Mouse (Mus musculus): ENCODE measurements around the gene Dusp27. TPM values are rescaled to one million over a fixed set of nuclear protein-coding genes. Genes with fewer than 3 reads are reported as not detected.

Dusp27 gene
- total RNA-seq, 2 experiments from 2014 or later = not detected

- no peak for ATAC-seq (replicated peaks; ENCODE audit: low FRiP score, poor library complexity, severe bottlenecking)
Observed at GRCm38 (mm10) chr1:166115719-166116118, 12.0 kb downstream of the Dusp27 start.

DNA sequence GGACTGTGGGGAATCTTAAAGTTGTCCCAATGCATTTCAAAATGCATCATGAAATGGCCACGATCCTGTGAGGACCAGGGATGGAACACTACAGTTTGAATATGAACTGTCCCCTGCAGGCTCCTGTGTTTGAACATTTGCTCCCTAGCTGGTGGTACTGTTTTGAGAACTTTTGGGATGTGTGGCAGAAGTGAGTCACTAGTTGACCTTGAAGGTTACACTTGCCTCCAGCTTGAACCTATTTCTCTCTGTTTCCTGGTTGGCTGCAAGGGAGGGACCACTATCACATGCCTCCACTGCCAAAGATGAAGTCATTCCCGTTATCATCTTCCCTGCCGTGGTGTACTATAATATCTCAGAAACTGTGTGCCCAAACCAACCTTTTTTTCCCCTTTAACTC lies 12.7 kb downstream of the Dusp27 start:
- ATAC-seq (replicated peaks; ENCODE audit: low FRiP score, poor library complexity, severe bottlenecking) = no peak

DNA sequence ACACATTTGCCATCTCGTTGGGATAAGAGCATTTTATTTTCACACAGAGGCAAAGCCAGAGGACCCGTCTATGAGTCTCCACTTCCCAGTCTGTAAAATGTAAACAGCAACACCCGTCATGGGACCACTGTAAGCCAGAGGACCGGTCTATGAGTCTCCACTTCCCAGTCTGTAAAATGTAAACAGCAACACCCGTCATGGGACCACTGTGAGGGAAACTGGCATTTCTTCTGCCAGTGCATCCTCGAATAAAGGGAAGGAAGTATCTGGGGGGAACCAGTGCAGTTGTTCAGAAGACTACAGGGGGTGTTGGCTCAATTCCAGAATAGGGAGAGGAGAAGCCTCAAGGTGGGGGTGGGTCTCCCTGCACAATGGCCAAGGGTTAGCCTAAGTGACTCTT lies 22.3 kb downstream of the Dusp27 start:
- ATAC-seq (replicated peaks; ENCODE audit: low FRiP score, poor library complexity, severe bottlenecking) = no peak

- ATAC-seq (replicated peaks; ENCODE audit: low FRiP score, poor library complexity, severe bottlenecking) = no peak
Observed at GRCm38 (mm10) chr1:166104858-166105257, 22.9 kb downstream of the Dusp27 start.

DNA sequence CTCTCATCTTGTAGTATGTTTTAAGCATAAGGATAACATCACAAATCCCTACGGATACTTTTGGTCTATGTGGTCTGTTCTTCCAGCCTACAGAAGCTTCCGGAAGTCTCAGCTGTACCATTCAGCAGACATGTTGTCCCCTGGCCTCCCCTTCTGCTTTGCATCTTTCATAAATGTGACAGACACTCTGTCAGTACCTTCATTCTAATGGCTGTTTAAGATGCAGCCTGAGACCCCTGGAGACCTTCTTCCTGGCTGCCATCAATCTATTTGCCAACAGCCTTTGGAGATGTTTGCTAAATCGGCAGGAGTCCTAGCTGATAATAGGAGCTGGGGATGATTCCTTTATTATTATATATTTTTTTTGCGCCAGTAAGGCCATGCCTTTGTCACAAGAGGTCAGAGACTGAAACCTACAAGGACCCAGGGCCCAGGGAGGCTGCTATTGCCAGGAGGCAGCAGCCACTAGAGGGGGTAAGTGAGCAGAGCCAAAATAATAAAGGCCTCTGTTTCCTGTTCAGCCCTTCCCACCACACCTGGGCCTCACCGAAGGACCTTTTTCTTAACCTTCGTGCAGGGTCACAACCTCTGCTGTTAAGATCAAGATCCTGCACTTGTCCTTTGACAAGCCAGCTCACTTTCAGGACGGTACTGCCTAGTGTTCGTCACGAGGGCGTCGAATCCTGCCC lies 24.7 kb downstream of the Dusp27 start:
- no peak for ATAC-seq (replicated peaks; ENCODE audit: low FRiP score, poor library complexity, severe bottlenecking)

DNA sequence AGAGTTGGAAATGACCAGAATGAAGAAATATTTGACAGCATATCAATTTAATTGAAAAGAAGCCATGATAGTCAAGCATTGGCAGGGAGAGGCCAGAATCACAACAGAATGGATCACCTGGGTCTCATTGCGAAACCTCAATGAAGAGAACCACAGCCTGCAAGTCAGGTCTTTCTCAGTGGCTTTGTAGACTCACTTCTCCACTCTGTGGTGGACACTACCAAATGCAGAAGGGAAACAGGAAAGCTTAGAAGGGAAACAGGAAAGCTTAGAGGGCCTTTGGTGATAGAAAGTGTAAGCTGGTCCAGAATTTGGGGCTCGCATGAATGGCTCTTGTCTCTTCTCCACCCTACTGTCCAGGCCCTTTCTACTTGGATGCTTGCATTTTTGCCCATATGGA lies 29.6 kb downstream of the Dusp27 start:
- ATAC-seq (replicated peaks; ENCODE audit: low FRiP score, poor library complexity, severe bottlenecking) = no peak

DNA sequence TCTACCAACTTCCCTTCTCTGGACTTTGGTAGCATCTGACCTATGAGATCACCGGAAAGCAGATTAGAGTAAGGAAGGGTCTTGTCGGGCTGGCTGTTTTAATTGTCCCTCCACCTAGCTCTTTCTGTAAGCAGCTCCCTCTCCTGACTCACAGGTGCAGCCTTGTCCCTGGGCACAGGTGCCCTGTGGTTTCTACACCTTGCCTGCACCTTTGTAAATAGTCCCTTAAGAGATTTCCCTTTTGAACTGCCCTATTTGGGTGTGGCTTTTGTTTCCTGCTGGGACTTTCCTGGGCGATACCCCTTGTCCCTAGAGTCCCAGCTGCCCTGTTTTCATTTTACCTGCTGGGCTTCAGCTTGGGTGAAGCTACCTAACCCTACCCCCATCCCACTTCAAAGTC lies 33.3 kb downstream of the Dusp27 start:
- no peak for ATAC-seq (replicated peaks; ENCODE audit: low FRiP score, poor library complexity, severe bottlenecking)

DNA sequence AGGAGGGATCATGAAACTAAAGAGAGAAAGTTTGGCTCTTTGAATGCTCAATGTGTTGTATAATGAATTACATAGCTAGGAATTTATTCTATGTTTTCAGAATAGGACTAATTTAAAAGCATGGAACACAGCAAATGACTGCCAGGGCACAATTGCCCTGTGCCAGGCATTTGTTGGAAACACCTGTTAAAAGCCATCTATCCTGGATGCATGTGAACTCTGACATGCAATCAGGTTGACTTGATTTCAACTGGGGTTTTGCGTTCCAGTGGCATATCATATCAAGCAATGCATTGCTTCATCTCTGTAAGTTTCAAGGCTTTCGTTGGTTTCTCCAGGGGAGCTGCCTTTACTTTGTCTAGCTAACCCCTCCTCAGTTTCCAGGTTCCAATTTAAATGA lies 37.4 kb downstream of the Dusp27 start:
- ATAC-seq (replicated peaks; ENCODE audit: low FRiP score, poor library complexity, severe bottlenecking) = no peak

GRCm38 (mm10) chr1:166089739-166090138 lies 38.0 kb downstream of the Dusp27 start:
- no peak for ATAC-seq (replicated peaks; ENCODE audit: low FRiP score, poor library complexity, severe bottlenecking)

- no peak for ATAC-seq (replicated peaks; ENCODE audit: low FRiP score, poor library complexity, severe bottlenecking)
Observed at GRCm38 (mm10) chr1:166089337-166089736, 38.4 kb downstream of the Dusp27 start.

GRCm38 (mm10) chr1:166088446-166089170 lies 39.1 kb downstream of the Dusp27 start:
- no peak for ATAC-seq (replicated peaks; ENCODE audit: low FRiP score, poor library complexity, severe bottlenecking)

DNA sequence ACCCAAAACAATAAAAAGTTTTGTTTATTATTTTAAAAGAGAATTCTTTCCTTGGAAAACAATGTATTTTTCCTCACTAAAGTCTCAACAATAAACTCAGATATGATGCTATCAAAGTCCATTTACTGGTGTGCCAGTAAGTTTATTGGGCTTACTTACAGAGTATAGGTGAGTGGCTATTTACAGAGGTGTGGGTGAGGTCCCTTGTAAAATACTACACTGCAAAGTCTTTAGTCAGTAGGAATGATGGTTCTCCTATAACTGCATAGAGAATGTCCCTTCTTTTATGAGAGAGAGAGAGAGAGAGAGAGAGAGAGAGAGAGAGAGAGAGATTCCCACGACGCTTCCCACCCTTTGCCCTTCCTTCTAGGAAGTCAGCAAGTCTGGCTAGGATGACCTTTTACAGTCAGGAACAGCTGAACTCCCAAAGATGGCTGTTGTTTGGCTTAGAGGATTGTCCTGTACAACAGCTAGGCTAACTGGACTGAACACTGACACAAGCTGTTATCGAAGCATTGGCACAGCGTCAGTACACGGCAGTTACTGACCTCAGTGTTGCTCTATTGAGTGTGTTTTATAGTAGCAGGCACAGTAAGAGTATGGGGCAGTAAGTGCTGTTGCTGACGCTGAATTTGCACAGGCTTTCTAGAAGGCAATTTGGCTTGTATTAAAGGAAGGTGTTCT lies 50.5 kb downstream of the Dusp27 start:
- no peak for ATAC-seq (replicated peaks; ENCODE audit: low FRiP score, poor library complexity, severe bottlenecking)

- ATAC-seq (replicated peaks; ENCODE audit: low FRiP score, poor library complexity, severe bottlenecking) = no peak
Observed at GRCm38 (mm10) chr1:166067856-166068440, 59.8 kb downstream of the Dusp27 start.

DNA sequence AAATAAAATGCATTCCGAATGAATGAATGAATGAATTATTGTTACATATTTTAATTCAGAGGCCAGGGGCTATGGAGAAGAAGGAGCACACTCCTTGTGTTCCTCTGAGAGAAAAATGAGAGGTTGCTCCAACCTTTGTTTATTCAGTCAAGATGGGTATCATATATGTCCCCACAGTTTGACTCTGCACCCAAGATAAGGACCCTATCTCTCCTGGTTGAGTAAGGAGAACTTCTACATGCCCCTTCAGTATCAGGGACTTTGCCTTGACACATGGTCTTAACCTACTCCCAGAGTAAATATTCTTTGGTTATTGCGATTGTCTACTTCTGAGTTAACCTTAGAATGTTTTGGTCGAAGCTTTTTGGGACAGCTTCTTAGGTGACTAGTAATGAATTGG lies 63.9 kb downstream of the Dusp27 start:
- no peak for ATAC-seq (replicated peaks; ENCODE audit: low FRiP score, poor library complexity, severe bottlenecking)

- ATAC-seq (replicated peaks; ENCODE audit: low FRiP score, poor library complexity, severe bottlenecking) = no peak
Observed at GRCm38 (mm10) chr1:166061532-166061931, 66.2 kb downstream of the Dusp27 start.

GRCm38 (mm10) chr1:166060406-166060805 lies 67.3 kb downstream of the Dusp27 start:
- 0 out of 2 replicates have a peak, but pooled peaks have one; percentile 33 for ATAC-seq (replicated peaks; ENCODE audit: low FRiP score, poor library complexity, severe bottlenecking)

DNA sequence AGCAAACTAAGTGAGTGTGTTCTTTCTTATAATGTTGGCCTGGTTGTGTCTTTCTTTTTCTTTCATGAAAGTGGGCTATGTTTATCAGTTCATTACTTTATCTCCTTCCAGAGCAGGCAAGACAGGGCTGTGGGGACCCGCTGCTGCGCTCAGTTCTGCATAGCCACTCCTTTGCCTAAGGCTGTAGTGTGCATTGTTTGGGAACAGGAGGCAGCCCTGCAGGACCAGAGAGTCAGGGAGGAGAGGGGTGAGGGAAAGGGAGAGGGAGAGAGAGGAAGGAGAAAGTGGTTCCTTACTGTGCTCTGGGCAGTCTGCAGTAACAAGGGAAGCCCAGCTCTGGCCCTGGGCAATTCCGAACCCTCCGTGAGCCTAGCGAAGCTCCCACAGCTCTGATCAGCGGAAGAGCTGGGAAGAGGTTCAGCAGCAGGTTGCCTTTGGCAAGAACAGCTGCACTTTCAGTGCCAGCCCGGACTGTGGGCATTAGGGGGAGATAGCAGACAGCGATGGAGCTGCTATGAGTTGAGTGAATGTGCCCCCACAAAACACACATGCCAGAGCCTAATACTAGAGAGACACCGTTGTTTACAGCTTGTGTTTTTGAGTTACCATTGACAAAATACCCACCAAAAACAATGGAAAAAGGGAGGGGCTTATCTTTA lies 71.5 kb downstream of the Dusp27 start:
- no peak for ATAC-seq (replicated peaks; ENCODE audit: low FRiP score, poor library complexity, severe bottlenecking)

DNA sequence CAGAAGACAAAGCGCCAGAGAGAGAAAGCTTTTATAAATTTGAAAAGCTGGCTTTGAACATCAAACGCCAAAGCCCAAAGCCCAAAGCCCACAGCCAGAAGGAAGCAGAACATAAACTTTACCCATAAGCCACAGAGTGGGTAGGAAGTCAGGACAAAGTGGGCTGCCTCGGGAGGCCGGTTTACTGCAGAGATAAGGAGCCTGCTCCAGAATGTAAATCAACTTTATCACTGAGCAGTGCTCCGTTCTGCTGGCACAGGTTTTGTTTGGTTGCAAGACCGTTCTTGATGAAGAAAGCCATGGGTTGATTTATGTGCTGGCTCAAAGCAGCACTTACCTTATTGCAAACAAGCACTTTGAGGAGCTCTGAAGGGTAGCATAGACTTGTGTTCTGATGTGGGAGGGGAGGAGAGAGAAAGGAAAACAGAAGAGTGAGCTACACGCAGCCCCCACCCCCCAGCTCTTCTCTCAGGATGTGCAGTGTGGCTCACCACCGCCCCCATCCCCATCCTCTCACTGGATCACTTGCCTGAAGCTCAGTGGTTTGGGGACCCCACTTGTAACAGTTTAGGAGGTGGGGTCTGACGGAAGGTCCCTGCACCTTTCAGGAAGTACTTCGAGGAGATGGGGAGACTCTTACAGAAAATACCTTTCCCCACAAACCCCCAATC lies 74.3 kb downstream of the Dusp27 start:
- no peak for ATAC-seq (replicated peaks; ENCODE audit: low FRiP score, poor library complexity, severe bottlenecking)

- ATAC-seq (replicated peaks; ENCODE audit: low FRiP score, poor library complexity, severe bottlenecking) = no peak
Observed at GRCm38 (mm10) chr1:166049046-166049827, 78.5 kb downstream of the Dusp27 start.
